Mouse (Mus musculus) ES-E14 (cell line): ENCODE measurements around the gene Bpifb4.

Experiments used
- CHD2 ChIP-seq: IDR thresholded peaks from 2 replicates; pipeline ENCODE4 v1.6.1; 2014; ENCODE audit warnings: mild to moderate bottlenecking, low read depth, low read length, inconsistent platforms
- HCFC1 ChIP-seq: IDR thresholded peaks from 2 replicates; pipeline ENCODE4 v1.6.1; 2012; ENCODE audit warnings: low read length, inconsistent platforms, borderline replicate concordance; ENCODE audit not compliant: insufficient read depth
- ZC3H11A ChIP-seq: IDR thresholded peaks from 2 replicates; pipeline ENCODE4 v1.6.1; 2012; ENCODE audit warnings: low read depth, mild to moderate bottlenecking, inconsistent platforms, low read length, borderline replicate concordance

GRCm38 (mm10) chr2:154007965-154008364 lies 70.0 kb downstream of the Bpifb4 start, which contains the start of gene Bpifa2:
- TF ChIP-seq HCFC1 (no peak), ZC3H11A (no peak), CHD2 (no peak)
